Mouse (Mus musculus): Measurements from ENCODE around the gene Zfp648. TPM values are rescaled to one million over a fixed set of nuclear protein-coding genes. Genes with fewer than 3 reads are reported as not detected.

The Zfp648 gene
- total RNA-seq (2021): under 1 TPM; 0.22 to 0.40 TPM

DNA sequence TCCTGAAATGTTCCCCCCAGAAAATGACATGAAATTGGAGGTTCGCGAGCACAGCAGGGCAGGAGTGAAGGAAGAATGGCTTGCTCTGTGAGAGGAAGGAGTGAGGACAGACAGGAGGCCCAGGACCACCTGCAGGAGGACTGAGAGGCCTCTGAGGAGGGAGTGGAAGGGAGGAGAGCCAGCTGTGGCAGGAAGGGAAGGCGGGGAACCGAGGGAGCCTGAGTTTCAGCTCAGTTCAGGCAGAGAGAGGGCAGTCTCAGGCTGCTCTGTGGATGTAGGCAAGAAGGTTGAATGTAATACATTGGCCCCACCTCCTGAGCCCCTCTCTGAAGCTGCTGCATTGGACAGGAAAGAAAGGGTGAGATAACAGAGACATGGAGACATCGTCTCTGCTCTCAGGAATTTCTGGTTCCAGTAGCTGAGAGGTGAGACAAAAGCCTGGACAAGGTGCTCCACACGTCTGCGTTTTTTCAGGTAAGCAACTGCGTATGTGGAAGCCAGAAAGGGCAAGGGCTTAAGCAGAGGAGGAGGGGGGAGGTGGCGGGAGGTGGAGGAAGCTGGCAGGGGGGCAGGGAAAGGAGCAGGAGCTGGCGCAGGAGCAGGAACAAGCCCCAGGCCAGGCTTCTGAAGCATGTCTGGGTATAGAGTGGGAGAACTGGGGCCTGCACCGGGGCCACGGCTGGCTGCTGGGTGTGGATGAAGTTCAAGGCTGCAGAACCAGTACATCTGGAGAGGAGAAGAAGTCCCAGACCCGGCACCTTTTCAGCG lies at the start of gene Zfp648:
Zfp648 (plus strand) TSS at position 233 of the 768 bp plus-strand sequence.
- no peak for DNase-seq

DNA sequence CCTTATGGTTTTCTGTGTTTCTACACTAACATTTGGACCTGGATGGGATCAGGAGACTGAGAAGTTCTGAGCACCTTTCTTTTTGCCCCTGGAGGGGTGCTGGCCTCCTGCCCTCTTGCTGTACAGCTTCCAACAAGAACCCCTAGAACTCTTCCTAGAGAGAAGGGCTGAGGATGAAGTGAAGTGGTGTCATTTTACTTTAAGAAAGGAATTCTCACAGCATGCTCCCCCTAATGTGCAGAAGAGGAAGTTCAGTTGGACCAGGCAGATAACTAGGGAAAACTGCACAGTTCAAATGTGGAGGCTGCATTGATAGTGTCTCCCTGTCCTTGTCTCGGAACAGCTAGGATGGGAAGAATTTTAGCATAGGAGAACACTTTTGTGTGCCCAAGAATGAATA lies 48.4 kb upstream of the Zfp648 start:
- no peak for DNase-seq

DNA sequence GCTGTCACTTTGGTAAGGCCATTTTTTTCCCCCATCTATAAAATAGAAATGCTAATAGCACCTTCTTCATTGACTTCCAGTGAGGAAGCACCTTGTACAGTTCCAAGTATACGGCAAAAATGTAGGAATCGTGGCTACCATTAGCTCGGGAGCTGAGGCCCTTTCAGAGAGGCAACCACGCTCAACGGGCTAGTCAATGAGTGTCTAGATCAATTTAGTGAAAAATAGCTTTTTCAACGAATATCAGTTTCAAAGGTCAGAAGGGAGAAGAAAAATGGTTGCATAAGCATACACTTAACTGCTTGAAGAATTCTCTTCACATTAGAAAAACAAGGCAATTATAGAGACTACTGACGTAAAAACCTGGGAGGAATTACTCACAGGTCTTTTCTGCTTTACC lies 47.2 kb upstream of the Zfp648 start:
- no peak for DNase-seq

DNA sequence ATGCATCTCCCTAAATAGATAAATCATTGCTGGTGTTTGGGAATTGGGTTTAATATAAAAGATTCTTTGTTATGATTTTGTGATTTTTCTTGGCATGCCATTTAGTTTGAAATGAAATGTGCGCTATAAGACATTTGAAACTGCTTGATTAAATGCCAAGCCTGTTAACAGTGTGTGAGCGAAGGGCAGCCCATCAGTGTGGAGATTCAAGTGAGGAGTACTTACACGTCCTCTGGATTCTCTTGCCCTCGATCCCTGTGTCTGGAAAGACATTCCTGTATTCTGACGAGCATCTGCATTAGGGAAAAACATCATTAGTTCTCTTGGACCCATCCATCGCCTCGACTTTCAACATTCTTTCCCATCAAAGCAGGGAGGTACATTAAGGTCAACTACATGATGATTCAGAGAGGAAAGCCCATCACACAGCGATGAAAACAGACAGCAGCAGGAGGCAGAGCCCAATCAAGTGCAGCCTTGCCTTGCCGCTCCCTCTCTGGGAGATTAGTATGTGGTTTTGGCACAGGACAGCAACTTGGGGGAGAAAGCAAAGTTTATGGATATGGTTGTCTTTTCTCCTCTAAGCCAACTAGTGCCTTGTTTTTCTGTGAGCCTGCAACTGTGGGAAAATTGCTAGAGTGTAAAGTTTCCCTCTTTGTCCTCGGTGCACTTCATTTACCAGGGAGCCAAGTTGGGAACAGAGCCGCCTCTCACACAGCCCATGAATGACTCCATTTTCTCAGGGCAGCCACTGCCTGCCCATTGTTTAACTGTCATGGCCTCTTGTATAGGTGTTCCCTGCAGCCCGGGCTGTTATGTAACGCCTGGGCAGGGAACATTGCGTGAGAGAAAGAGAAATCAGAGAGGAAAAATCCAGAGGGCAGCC lies 44.6 kb upstream of the Zfp648 start:
- peak; percentile 53 to 67 for DNase-seq

DNA sequence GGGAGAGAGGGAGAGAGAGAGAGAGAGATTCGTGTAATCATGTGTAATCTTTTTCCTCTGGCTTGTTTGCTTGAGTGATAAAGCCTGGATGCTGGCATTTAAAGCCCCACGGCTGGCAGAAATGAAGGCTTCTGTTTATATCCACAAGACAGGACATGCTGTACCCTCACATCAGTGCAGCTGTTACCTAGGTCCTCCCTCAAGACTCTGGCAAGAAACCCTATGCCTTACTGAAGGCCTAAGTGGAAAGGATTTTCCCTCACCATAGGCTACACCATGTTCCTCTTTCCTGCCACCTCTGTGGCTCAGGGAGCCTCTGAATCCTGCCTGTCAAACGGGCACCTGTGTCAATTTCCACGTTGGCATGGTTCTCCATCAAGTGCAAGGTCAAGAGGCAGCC lies 43.9 kb upstream of the Zfp648 start:
- DNase-seq: no peak

DNA sequence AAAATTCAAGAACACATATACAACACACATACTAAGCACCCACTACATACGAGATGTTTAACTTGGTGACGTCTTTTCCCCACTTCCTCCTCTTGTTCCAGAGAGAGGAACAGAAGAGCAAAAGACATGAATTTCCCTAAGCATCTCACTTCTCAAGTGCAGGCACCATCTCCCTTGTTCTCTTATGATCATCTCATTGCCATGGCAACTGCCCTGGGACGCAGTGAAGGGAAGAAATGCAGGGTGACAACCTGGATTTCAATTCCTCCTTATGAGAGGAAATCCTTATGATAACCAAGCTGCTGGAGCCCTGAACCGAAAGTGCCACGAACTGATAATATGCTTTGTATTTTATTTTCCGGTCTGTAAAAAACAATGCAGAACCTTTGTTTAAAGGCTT lies 33.3 kb upstream of the Zfp648 start:
- no peak for DNase-seq

DNA sequence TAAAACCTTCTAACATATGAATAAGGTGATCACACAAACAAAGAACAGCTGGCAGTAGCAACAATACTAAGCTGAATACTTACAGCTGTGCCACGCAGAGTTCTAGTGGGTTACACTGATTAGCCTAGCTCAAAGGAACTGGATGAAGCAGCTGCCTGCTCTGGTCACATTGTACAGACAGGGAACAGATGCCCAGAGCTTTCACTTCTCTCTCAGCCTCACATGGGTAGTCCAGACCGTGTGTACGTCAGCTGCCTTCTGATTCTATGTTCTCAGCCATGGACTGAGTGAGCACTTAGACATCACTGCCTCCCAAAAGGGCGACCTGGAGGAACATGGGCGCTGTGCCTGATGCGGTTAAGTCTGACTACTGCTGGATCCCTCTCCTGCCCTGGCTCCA lies 25.7 kb upstream of the Zfp648 start:
- DNase-seq: no peak

DNA sequence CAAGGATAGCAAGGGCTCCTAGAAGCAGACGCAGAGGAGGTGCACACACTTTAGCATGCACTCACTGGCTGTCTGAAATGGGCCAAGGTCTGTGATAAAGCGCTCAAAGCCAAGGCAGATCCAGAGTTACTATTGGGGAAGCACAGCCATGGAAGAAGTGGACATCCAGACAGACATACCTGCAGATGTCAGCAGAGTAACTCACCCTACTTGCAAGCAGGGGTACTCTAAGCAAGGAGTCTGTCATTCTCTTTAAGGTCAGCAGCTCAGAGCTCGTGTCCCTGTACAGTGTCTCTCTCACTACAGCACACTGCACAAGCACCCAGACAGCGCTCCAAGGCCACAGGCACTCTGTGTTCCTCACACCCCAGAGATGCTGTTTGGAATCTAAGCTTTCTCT lies 23.2 kb upstream of the Zfp648 start:
- DNase-seq: no peak

DNA sequence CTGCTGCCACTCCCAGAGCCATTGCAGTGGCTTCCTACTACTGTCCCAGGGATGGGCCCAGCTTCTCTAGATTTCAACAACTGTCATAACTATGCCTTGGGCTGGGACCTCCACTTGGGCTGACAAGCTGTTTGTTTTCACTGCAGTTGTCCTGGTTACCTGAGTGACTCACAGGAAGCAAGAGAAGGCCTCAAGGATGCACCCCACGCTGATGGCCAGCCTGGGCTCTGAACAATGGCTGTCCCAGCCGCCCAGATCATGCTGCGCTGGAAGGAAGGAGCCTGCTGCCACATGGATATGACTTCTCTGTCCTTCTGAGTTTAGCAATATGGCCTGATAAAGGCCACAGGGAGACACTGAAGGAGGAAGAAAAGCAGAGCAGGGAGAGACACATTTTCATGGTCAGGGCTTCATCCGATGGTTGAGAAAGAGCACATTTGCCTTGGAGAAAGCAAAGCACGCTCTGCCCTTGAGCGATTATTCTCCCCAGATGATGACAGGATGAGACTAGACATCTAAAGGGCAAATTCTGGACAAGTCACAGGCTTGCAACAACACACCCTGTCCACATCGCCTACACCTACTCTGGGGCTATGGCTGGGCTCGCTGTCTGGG lies 22.3 kb upstream of the Zfp648 start:
- no peak for DNase-seq

DNA sequence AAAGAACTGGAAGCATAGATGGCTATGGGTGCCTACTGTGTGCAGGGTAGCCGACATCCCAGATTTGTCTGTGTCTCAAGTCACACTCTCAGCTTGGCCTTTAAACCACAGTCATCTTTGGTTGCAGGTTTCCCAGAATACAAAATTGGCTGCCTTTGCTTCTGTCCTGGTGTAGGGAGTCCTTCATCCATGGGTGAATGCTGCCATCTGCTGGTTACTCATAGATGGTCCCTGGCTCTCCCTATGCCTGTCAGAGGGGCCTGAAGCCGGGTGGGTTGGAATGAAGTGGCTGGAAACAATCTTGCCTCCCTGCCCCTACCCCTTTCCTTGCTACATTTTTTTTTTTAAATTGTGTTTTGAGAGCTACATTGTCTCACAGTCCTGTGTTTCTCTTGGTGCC lies 20.0 kb upstream of the Zfp648 start:
- peak; percentile 75 to 84 for DNase-seq

DNA sequence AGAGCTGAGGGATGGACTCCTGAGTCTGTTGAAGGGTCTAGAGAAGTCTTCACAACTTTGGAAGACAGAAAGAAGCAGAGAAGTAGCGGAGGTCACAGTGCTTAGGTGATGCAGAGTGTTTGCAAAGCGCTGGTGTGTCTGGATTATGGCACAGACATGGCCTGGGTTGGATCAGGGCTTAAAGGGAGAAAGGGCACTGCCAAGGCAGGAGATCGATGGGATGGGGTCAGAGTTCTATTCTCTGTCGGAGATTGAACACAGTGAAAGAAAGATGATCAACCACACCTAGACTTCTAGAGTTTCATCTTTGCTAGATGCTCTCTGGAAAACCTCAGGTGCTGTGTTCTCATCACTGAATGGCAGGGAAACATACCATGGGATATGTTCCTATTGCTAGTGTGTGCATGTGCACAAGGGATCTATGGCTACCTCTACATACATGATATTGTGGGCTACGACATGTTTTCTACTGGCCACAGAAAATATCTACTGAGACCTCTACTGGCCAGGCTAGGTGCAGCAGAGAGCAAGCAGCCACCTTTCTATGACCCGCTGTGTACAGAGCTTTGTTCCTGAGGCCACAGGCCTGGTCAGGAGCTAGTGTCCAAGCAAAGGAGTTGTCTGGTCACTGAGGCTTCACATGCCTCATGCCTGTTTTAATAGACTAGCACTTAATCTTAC lies 18.5 kb upstream of the Zfp648 start:
- no peak for DNase-seq

DNA sequence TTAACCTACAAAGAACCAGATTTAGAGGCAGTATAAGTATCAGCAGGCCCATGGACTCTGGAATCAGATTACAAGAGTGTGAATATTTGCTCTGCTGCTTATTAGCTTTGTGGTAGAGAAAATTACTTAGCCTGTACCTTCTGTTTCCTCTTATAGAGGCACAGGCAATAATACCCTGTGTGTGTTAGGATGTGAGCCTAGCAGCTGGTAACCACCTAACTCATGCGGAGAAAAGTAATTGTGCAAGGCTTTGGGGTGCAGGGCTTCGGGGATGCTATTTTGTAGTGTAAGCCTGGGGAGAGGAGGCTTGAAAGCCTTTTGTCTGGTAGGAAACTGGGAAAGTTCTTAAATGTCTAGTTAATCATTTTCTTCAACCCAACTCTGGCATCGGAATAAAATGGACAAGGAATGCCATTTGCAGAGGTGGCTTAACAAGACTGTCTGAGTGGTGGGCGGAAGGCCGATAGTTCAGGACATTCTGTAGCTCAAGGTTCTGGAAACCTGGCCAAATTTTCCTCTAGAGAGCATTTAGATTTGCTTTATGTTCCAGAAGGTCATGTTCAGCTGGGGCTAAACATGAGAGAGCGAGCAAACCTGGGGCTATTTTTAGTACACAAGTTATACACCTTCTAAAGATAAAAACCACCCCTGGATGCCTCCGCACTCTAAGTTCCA lies 17.8 kb upstream of the Zfp648 start:
- no peak for DNase-seq

DNA sequence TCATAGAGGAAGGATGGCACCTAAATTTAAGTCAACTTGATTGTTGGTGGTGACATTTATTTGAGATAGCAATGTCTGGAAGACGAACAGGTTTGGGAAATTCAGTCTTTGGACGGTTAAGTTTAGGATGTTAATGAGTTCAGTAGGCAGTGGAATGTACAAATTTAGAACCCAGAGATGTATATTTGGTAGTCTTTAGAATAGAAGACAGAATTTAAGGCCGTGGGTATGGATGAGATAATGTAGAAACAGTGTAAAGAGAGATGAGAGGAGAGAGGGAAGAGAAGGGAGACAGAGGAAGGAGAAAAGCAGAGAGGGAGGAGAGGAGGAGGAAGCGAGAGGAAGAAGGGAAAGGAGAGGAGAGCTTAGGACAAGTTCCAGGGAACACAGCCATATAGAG lies 12.8 kb upstream of the Zfp648 start:
- no peak for DNase-seq

DNA sequence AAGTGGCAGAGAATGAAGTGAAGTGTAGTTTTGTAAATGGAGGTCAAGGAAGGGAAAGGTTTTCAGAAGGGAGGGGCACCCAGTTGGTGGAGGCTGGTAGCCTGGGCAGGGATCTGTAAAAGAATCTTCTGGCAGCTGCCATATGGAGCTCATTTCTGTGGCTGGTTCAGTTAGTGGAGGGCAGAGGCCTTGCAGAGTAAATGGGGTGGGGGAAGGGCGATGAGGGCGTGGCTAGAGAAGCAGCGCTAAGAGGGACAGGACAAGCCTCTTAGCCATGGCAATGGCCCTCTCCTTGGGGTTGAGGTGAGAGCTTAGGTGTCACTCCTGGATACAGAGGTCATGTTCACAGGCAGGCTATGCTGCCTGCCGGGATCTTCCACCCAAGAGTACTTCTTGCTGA lies 12.4 kb upstream of the Zfp648 start:
- no peak for DNase-seq

DNA sequence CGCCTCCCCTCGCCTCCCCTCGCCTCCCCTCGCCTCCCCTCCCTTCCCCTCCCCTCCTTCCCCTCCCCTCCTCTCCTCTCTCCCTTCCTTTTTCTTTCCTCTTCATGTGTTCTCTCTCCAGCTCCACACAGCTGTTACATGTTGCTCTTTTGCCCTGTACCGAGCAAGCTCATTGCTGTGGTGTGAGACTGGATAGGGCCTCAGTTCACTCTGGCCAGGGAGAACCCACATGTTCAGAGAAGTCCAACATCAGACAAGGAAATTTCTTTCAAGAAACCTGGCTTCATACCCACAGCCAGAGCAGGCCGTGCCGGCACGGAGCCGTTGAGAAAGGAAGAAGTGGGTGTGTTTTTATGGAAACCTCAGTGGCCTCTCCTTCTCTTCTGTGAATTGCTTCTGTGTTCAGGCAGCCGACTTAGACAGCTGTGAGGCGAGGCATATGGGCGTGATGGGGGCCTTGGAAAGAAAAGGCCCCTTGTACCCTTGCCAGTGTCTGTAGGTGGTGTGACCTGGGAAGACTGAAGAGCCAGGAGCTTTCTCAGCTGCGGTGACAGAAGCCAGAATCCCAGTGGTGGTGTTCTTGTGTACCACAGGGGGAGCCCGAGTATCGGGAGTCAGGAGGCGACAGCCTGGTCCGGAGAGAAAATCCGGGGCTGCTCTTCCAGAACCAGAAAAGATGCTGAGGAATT lies 11.0 kb upstream of the Zfp648 start:
- DNase-seq: peak; percentile 33 to 60

DNA sequence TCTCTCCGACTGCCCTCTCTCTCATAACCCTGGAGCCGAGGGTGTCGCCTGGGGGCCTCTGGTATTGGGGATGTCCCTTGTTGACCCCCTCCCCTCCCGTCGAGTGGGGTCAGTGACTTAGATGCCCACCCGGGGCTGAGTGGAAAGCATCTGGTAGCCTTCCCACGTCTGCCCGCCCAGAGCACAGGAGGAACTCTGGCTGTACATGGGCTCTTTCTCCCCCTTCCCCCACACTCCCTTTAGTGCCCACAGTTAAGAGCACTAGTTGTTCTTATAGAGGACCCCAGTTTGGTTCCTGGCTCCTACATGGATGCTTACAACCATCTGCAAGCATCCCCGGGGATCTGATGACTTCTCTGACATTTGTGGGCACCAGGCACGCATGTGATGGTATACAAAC lies 2.1 kb upstream of the Zfp648 start:
- no peak for DNase-seq

DNA sequence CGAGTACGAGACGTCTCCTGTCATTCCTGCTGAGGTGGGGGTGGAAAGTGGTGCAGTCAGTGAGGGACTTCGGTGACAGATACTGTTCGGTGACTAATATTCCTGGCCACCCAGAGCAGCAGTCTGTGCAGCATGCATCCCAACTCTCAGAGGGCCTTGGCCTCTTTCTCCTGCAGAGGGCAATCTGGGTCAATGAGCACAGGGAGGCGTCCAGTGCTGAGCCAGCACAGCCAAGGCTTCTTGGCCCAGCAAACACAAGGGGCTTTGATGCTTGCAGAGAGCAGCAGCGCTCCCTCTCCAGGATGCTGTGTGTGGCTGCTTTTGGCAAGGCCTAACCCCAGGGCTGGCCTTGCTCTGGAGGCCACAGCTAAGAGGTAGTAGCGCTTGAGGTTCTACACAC lies 1.6 kb downstream of the Zfp648 start:
- DNase-seq: peak; percentile 31 to 54

DNA sequence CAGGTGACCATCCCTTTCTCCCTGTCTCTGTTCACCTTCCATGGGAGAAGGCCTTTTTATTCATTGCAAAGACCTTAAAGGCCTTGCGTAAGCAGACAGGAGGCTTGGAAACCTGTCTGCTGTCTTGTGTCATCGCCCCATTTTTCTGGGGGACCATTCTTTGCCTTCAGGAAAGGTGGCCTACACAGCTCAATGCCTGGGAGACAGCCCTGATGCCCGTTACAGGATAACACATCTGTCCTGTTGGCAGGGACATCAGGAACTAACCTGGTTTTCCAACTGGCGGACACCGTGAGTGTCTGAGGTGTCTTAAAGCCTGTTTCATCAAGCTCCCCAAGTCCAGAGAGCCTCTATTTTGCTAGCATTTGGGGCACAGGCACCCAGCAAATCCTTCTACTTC lies 2.4 kb downstream of the Zfp648 start:
- no peak for DNase-seq

DNA sequence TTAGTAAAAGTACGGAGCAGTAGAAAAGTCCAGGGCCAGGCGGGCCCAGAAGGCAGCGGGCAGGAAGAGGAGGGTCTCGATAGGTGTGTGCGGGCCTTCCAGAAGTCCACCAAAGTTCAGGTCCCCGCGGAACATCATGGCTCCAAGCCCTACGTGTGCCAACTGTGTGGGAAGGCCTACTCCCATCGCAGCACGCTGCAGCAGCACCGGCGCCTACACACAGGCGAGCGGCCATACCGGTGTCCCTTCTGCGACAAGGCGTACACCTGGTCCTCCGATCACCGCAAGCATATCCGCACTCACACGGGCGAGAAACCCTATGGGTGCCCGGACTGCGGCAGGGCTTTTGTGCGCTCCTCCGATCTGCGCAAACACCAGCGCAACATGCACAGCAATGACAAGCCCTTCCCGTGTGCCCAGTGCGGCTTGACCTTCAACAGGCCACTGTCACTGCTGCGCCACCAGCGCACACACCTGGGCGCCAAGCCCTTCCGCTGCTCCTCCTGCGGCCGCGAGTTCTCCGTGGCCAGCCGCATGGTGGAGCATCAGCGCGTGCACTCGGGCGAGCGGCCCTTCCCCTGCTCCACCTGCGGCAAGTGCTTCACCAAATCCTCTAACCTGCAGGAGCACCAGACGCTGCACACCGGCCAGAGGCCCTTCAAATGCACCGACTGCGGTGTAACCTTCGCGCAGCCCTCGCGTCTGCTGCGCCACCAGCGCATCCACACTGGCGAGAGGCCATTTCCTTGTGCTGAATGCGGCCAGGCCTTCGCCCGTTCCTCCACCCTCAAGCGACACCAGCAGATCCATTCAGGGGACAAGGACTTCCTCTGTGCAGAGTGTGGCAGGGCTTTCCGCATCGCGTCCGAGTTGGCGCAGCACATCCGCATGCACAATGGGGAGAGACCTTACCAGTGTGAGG lies 3.9 kb downstream of the Zfp648 start:
- DNase-seq: peak in 1 of 2 experiments; percentile 31

DNA sequence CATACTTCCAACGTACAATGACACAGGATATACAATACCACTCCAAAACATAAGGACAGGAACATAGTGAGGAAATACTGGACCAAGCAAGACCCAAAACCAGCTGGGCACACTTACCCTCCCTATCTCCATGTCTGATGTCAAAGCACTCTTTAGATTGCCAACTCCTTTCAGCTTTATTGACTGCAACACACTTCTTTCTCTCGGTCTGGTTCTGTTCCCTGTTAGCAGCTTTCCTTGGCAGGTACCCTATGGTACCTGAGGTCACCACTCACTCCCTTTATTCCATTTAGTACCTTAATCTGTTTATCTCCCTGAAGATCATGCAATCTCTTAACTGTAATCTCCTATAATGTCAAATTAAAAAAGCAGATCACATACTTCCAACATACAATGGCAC lies 19.0 kb downstream of the Zfp648 start:
- DNase-seq: no peak
